Mouse (Mus musculus) liver, adult 2 months (tissue): Measurements from ENCODE around the gene Cpne9.

ENCODE experiments used
- CTCF ChIP-seq: fragments of 200-500 bp; IDR thresholded peaks from 2 replicates; pipeline ENCODE4 v1.5.1; 2011; ENCODE audit warnings: low read depth, low read length, control low read depth
- POLR2A ChIP-seq: fragments of 200-500 bp; IDR thresholded peaks from 2 replicates; pipeline ENCODE4 v1.6.1; 2011; ENCODE audit warnings: low read length, control low read depth; ENCODE audit not compliant: insufficient read depth; ENCODE audit errors: extremely low read depth

GRCm38 (mm10) chr6:113245585-113245984 lies 36.5 kb upstream of the Cpne9 start:
- TF ChIP-seq CTCF (no peak), POLR2A (no peak)
